Mouse (Mus musculus): Measurements from ENCODE around the gene Zfy2.

The Zfy2 gene

GRCm38 (mm10) chrY:2170309-2170708, at the start of gene Zfy2:
Gene Zfy2 (minus strand): TSS chrY:2170409.
- DNase-seq (ENCODE audit: low spot score in 2 of 2): no peak

All from frontal cortex, postnatal 25 days (tissue).